Mouse (Mus musculus) embryonic stem cell, embryonic (primary cell): ENCODE data around the gene Sass6.

ENCODE experiments used
- CTCF ChIA-PET, 4 experiments: fragments of 300-600 bp in 2 of 4; fragments of 350-600 bp in 2 of 4; sonication (Branson Sonifier 250); formaldehyde crosslinking; loops; one replicate each; lab custom pipeline; 2022; ENCODE audit warnings: inconsistent platforms in 2 of 4; lab: Charles Lee
- POLR2A ChIA-PET, 4 experiments: fragments of 300-600 bp in 2 of 4; fragments of 350-600 bp in 2 of 4; sonication (Branson Sonifier 250); formaldehyde crosslinking; loops; one replicate each; lab custom pipeline; 2022; ENCODE audit warnings: antibody characterized with exemption in 4 of 4, inconsistent platforms in 1 of 4; lab: Charles Lee

Sass6 gene

GRCm38 (mm10) chr3:116615318-116616068 is 20.7 kb downstream of the Sass6 start:
- POLR2A ChIA-PET, result interaction anchor here in 3 of 4 experiments (0.6 to 2.2 kb wide), 10 partner anchors 10 to 252 kb away, joined by 3 to 8 read pairs (median 4); partner anchors contain the start of genes Dbt (in 1 of the 3) and Sass6 (in 1 of the 3)

GRCm38 (mm10) chr3:116618855-116619254 is 24.1 kb downstream of the Sass6 start:
- ChIA-PET CTCF (interaction anchor here in 1 of 4 experiments (0.6 to 0.7 kb wide), 2 partner anchors 117 to 243 kb away, joined by 5 to 15 read pairs; no protein-coding TSS in a partner anchor), POLR2A (interaction anchor here in 2 of 4 experiments (1.0 to 5.7 kb wide), 9 partner anchors 12 to 40 kb away, joined by 3 to 36 read pairs (median 6); partner anchors contain the start of gene Sass6 (in 2 of the 2))

More at GRCm38 (mm10) chr3:116615318-116616068, 20.7 kb downstream of the Sass6 start:
- CTCF ChIA-PET, result no interaction called here

- CTCF ChIA-PET, result interaction anchor here in 1 of 4 experiments (0.6 kb wide), 1 partner anchor 26 kb away, joined by 6 read pairs; the partner anchor contains the start of gene Sass6
- POLR2A ChIA-PET, result interaction anchor here in 3 of 4 experiments (0.5 to 5.7 kb wide), 30 partner anchors 10 to 614 kb away, joined by 3 to 36 read pairs (median 4); partner anchors contain the start of genes Dbt (in 2 of the 3), Sass6 (in 2 of the 3), Extl2 (in 1 of the 3) and Slc30a7 (in 1 of the 3)
These were observed 26.0 kb downstream of the Sass6 start for GRCm38 (mm10) chr3:116620636-116621370.

GRCm38 (mm10) chr3:116622641-116623040 is 27.9 kb downstream of the Sass6 start:
- ChIA-PET POLR2A (interaction anchor here in 3 of 4 experiments (0.6 to 5.7 kb wide), 33 partner anchors 9 to 878 kb away, joined by 3 to 36 read pairs (median 4); partner anchors contain the start of genes Sass6 (in 2 of the 3), Cdc14a (in 1 of the 3), Dbt (in 1 of the 3) and Mfsd14a (in 1 of the 3)), CTCF (interaction anchor here in 2 of 4 experiments (0.7 to 1.5 kb wide), 5 partner anchors 10 to 291 kb away, joined by 3 read pairs; no protein-coding TSS in a partner anchor)

GRCm38 (mm10) chr3:116631459-116631858 is 36.7 kb downstream of the Sass6 start:
- ChIA-PET POLR2A (interaction anchor here in 2 of 4 experiments (0.6 to 3.3 kb wide), 9 partner anchors 10 to 92 kb away, joined by 3 to 31 read pairs (median 5); partner anchors contain the start of genes Mfsd14a (in 1 of the 2) and Trmt13 (in 1 of the 2)), CTCF (interaction anchor here in 1 of 4 experiments (0.6 to 1.2 kb wide), 2 partner anchors 9 to 438 kb away, joined by 3 read pairs; no protein-coding TSS in a partner anchor)

GRCm38 (mm10) chr3:116632971-116633370 is 38.2 kb downstream of the Sass6 start:
- POLR2A ChIA-PET, result interaction anchor here in 1 of 4 experiments (0.6 to 13.2 kb wide), 8 partner anchors 9 to 462 kb away, joined by 3 to 193 read pairs (median 5); no protein-coding TSS in a partner anchor
- CTCF ChIA-PET, result interaction anchor here in 3 of 4 experiments (0.6 to 1.2 kb wide), 4 partner anchors 10 to 610 kb away, joined by 3 to 4 read pairs (median 3); no protein-coding TSS in a partner anchor

GRCm38 (mm10) chr3:116634091-116634490 is 39.3 kb downstream of the Sass6 start:
- CTCF ChIA-PET, result no interaction called here
- POLR2A ChIA-PET, result interaction anchor here in 3 of 4 experiments (0.6 to 13.2 kb wide), 7 partner anchors 8 to 30 kb away, joined by 3 to 193 read pairs (median 7); no protein-coding TSS in a partner anchor

- CTCF ChIA-PET, result interaction anchor here in 1 of 4 experiments (0.6 to 1.3 kb wide), 3 partner anchors 114 to 294 kb away, joined by 3 to 5 read pairs (median 4); no protein-coding TSS in a partner anchor
- POLR2A ChIA-PET, result interaction anchor here in 3 of 4 experiments (0.6 to 13.2 kb wide), 13 partner anchors 11 to 122 kb away, joined by 3 to 193 read pairs (median 5); partner anchors contain the start of genes Mfsd14a (in 2 of the 3) and Dbt (in 1 of the 3)
These were observed 40.1 kb downstream of the Sass6 start for GRCm38 (mm10) chr3:116634853-116635252.

GRCm38 (mm10) chr3:116635799-116636198 is 41.0 kb downstream of the Sass6 start:
- CTCF ChIA-PET, result interaction anchor here in 1 of 4 experiments (0.6 to 1.3 kb wide), 3 partner anchors 113 to 302 kb away, joined by 3 to 5 read pairs (median 4); no protein-coding TSS in a partner anchor
- POLR2A ChIA-PET, result interaction anchor here in 3 of 4 experiments (0.6 to 13.2 kb wide), 23 partner anchors 9 to 213 kb away, joined by 3 to 193 read pairs (median 5); partner anchors contain the start of genes Mfsd14a (in 2 of the 3), Dbt (in 1 of the 3), Lrrc39 (in 1 of the 3) and Sass6 (in 1 of the 3)

- CTCF ChIA-PET, result interaction anchor here in 1 of 4 experiments (0.7 to 0.9 kb wide), 2 partner anchors 61 to 306 kb away, joined by 3 to 4 read pairs; no protein-coding TSS in a partner anchor
- POLR2A ChIA-PET, result interaction anchor here in 3 of 4 experiments (0.6 to 13.2 kb wide), 12 partner anchors 8 to 203 kb away, joined by 3 to 193 read pairs (median 3); no protein-coding TSS in a partner anchor
These were observed 43.1 kb downstream of the Sass6 start for GRCm38 (mm10) chr3:116637693-116638476.

GRCm38 (mm10) chr3:116638572-116638971 is 43.8 kb downstream of the Sass6 start:
- POLR2A ChIA-PET, result interaction anchor here in 2 of 4 experiments (0.8 to 13.2 kb wide), 7 partner anchors 8 to 113 kb away, joined by 3 to 193 read pairs (median 5); no protein-coding TSS in a partner anchor

GRCm38 (mm10) chr3:116640024-116640423 is 45.2 kb downstream of the Sass6 start:
- POLR2A ChIA-PET, result interaction anchor here (0.5 to 13.2 kb wide), 17 partner anchors 8 to 240 kb away, joined by 3 to 193 read pairs (median 4); partner anchors contain the start of genes Dbt (in 1 of the 4), Mfsd14a (in 1 of the 4) and Sass6 (in 1 of the 4)
- CTCF ChIA-PET, result interaction anchor here in 1 of 4 experiments (0.8 kb wide), 1 partner anchor 10 kb away, joined by 3 read pairs; no protein-coding TSS in a partner anchor

More at GRCm38 (mm10) chr3:116638572-116638971, 43.8 kb downstream of the Sass6 start:
- CTCF ChIA-PET, result interaction anchor here in 1 of 4 experiments (0.6 kb wide), 1 partner anchor 124 kb away, joined by 5 read pairs; no protein-coding TSS in a partner anchor

GRCm38 (mm10) chr3:116641811-116642371 is 47.1 kb downstream of the Sass6 start:
- ChIA-PET CTCF (interaction anchor here in 1 of 4 experiments (0.6 kb wide), 1 partner anchor 705 kb away, joined by 3 read pairs; no protein-coding TSS in a partner anchor), POLR2A (interaction anchor here in 1 of 4 experiments (0.6 to 13.2 kb wide), 8 partner anchors 8 to 128 kb away, joined by 3 to 193 read pairs (median 5); partner anchors contain the start of gene Dbt)

- CTCF ChIA-PET, result interaction anchor here in 1 of 4 experiments (0.6 kb wide), 1 partner anchor 47 kb away, joined by 4 read pairs; no protein-coding TSS in a partner anchor
- POLR2A ChIA-PET, result interaction anchor here in 3 of 4 experiments (0.6 to 13.2 kb wide), 9 partner anchors 9 to 247 kb away, joined by 3 to 193 read pairs (median 7); partner anchors contain the start of gene Sass6 (in 2 of the 3)
These were observed 47.6 kb downstream of the Sass6 start for GRCm38 (mm10) chr3:116642373-116642772.

GRCm38 (mm10) chr3:116646387-116646786 is 51.6 kb downstream of the Sass6 start:
- CTCF ChIA-PET, result no interaction called here

More at GRCm38 (mm10) chr3:116646387-116646786, 51.6 kb downstream of the Sass6 start:
- POLR2A ChIA-PET, result interaction anchor here in 2 of 4 experiments (0.6 to 13.2 kb wide), 4 partner anchors 8 to 32 kb away, joined by 3 to 193 read pairs (median 3); no protein-coding TSS in a partner anchor
